Mouse (Mus musculus) ES-CJ7 (cell line): Measurements from ENCODE around the gene Kif24.
"Not testable (repeated sequence)": the region's sequence is repeated elsewhere in the genome, so short reads cannot be mapped to it uniquely, and the experiment has no call there.

Experiments used
- DNase-seq: peaks from one replicate; pipeline ENCODE4 v3.0.0; 2011; ENCODE audit warnings: low read depth, low spot score

Gene Kif24

GRCm38 (mm10) chr4:41493464-41494116, 28.9 kb upstream of the Kif24 start:
- no peak for DNase-seq

GRCm38 (mm10) chr4:41492951-41493350, 28.3 kb upstream of the Kif24 start:
- no peak for DNase-seq

- DNase-seq = no peak
These were observed 16.9 kb upstream of the Kif24 start for GRCm38 (mm10) chr4:41481601-41482017.

- no peak for DNase-seq
These were observed 15.6 kb upstream of the Kif24 start for GRCm38 (mm10) chr4:41480254-41480653.

- no peak for DNase-seq
These were observed 14.7 kb upstream of the Kif24 start for GRCm38 (mm10) chr4:41479456-41479804.

GRCm38 (mm10) chr4:41478751-41479455, 14.2 kb upstream of the Kif24 start:
- DNase-seq = no peak

GRCm38 (mm10) chr4:41477648-41478160, 13.0 kb upstream of the Kif24 start:
- no peak for DNase-seq

GRCm38 (mm10) chr4:41471384-41471689, 6.7 kb upstream of the Kif24 start:
- no peak for DNase-seq

- DNase-seq = no peak
These were observed 6.1 kb upstream of the Kif24 start for GRCm38 (mm10) chr4:41470684-41471383.

- DNase-seq = no peak
These were observed 5.5 kb upstream of the Kif24 start for GRCm38 (mm10) chr4:41470051-41470683.

GRCm38 (mm10) chr4:41469199-41469598, 4.5 kb upstream of the Kif24 start:
- no peak for DNase-seq

GRCm38 (mm10) chr4:41468396-41469080, 3.9 kb upstream of the Kif24 start:
- peak; percentile 61 for DNase-seq

GRCm38 (mm10) chr4:41465287-41465665, 589 bp upstream of the Kif24 start:
- DNase-seq = no peak

- not testable (repeated sequence) for DNase-seq
These were observed 1.5 kb downstream of the Kif24 start for GRCm38 (mm10) chr4:41463051-41463738.

GRCm38 (mm10) chr4:41460690-41461089, 4.0 kb downstream of the Kif24 start:
- no peak for DNase-seq

- DNase-seq = no peak
These were observed 17.1 kb downstream of the Kif24 start for GRCm38 (mm10) chr4:41447595-41447994.

GRCm38 (mm10) chr4:41442790-41443302, 21.8 kb downstream of the Kif24 start:
- no peak for DNase-seq

GRCm38 (mm10) chr4:41438931-41439330, 25.8 kb downstream of the Kif24 start:
- DNase-seq = no peak

- DNase-seq = no peak
These were observed 47.7 kb downstream of the Kif24 start for GRCm38 (mm10) chr4:41416966-41417365.

- DNase-seq = no peak
These were observed 55.3 kb downstream of the Kif24 start for GRCm38 (mm10) chr4:41409341-41409740.

- DNase-seq = no peak
These were observed 57.3 kb downstream of the Kif24 start for GRCm38 (mm10) chr4:41407353-41407752.
